8 mouse cellular contexts compared by ENCODE assay signal in genomic region chr8:88604065-88605038, GRCm38 (mm10). TPM values are rescaled to one million over a fixed set of nuclear protein-coding genes. Genes with fewer than 3 reads are reported as not detected.
DNase-seq lines count a peak whose midpoint lies in the region; ATAC-seq lines count a peak whose summit lies in the region.

No protein-coding gene starts in this region.

- H3K9ac ChIP-seq in forebrain, embryonic 16.5 days (replicated peaks; ENCODE audit: low read depth, low read length): peak overlapping the region; percentile 49
- H3K9ac ChIP-seq in midbrain, embryonic 13.5 days (replicated peaks): peak overlapping the region; percentile 32; the same call in 1 of the 2 replicates

- no peaks in the 10 kb centered on the region for H3K36me3 ChIP-seq in forebrain, embryonic 16.5 days (ENCODE audit: control insufficient read depth, insufficient read depth)
- H3K36me3 ChIP-seq in hindbrain, embryonic 10.5 days: no peaks in the 10 kb centered on the region
- H3K36me3 ChIP-seq in midbrain, embryonic 13.5 days: no peaks in the 10 kb centered on the region

- H3K4me1 ChIP-seq in forebrain, embryonic 16.5 days (replicated peaks; ENCODE audit: control insufficient read depth, insufficient read depth, low read length): peaks cover 23% of the 10 kb centered on the region
- peaks cover 48% of the 10 kb centered on the region for H3K4me1 ChIP-seq in hindbrain, embryonic 10.5 days (replicated peaks)
- H3K4me1 ChIP-seq in midbrain, embryonic 13.5 days (replicated peaks): peaks cover 30% of the 10 kb centered on the region

- H3K27me3 ChIP-seq in forebrain, embryonic 16.5 days (replicated peaks; ENCODE audit: control insufficient read depth, insufficient read depth, low read length): no peaks in the 10 kb centered on the region
- H3K27me3 ChIP-seq in hindbrain, embryonic 10.5 days (ENCODE audit: insufficient read depth, poor library complexity, severe bottlenecking): no peaks in the 10 kb centered on the region
- H3K27me3 ChIP-seq in midbrain, embryonic 13.5 days: no peaks in the 10 kb centered on the region

- 5% methylated on average over 20 of the region's 20 CpGs for WGBS in forebrain, embryonic 16.5 days
- 5% methylated on average over 20 of the region's 20 CpGs for WGBS in hindbrain, embryonic 10.5 days
- WGBS in midbrain, embryonic 13.5 days: 2% methylated on average over 20 of the region's 20 CpGs

- peak overlapping the region; percentile 37 for H3K4me3 ChIP-seq in forebrain, embryonic 16.5 days (replicated peaks; ENCODE audit: low read length)
- peak overlapping the region; percentile 39 for H3K4me3 ChIP-seq in hindbrain, embryonic 10.5 days
- H3K4me3 ChIP-seq in midbrain, embryonic 13.5 days (replicated peaks): peak overlapping the region; percentile 33

- H3K27ac ChIP-seq in forebrain, embryonic 16.5 days (ENCODE audit: low read length): peak overlapping the region; percentile 45; the same call in 1 of the 2 replicates
- H3K27ac ChIP-seq in hindbrain, embryonic 10.5 days: peak overlapping the region; percentile 81
- H3K27ac ChIP-seq in midbrain, embryonic 13.5 days: peak overlapping the region; percentile 62

- DNase-seq in 3T3-L1 (ENCODE audit: low read depth, low spot score) (peak; percentile 39), ZHBTc4 (ENCODE audit: low read depth, low spot score) (peak; percentile 91)
- peak; percentile 96 for DNase-seq in hindbrain, embryonic 10.5 days (ENCODE audit: low spot score)
- DNase-seq in kidney, postnatal 4 days: peak; percentile 93 to 96
- peak; percentile 43 to 62 for DNase-seq in thymus, adult 18-20 months
- DNase-seq in spleen, postnatal 14 days (ENCODE audit: low spot score in 2 of 2): no peak

- peak; percentile 93 for ATAC-seq in forebrain, embryonic 16.5 days
- ATAC-seq in midbrain, embryonic 13.5 days: peak; percentile 92

- H3K9me3 ChIP-seq in forebrain, embryonic 16.5 days (ENCODE audit: control insufficient read depth, low read length): peaks cover 3% of the 10 kb centered on the region
- peaks cover 7% of the 10 kb centered on the region; the same call in 1 of the 2 replicates for H3K9me3 ChIP-seq in hindbrain, embryonic 10.5 days
- no peaks in the 10 kb centered on the region for H3K9me3 ChIP-seq in midbrain, embryonic 13.5 days

- H3K4me2 ChIP-seq in forebrain, embryonic 16.5 days (ENCODE audit: low read length): peak overlapping the region; percentile 58
- H3K4me2 ChIP-seq in midbrain, embryonic 13.5 days (replicated peaks): peak overlapping the region; percentile 58

RNA-seq across cellular contexts. Expression of gene Snx20, which starts 31.6 kb away (rescaled TPM):
- 1.0 and 1.1 TPM in 2 replicates for polyA plus RNA-seq in forebrain, embryonic 16.5 days (2015; fragmentation: Nextera tagmentation; extraction: Ambion mirVana)
- 1.1 and 1.3 TPM in 2 replicates for polyA plus RNA-seq in hindbrain, embryonic 10.5 days (2016; fragmentation: Nextera tagmentation; extraction: Ambion mirVana)
- polyA plus RNA-seq in midbrain, embryonic 13.5 days (2015; fragmentation: Nextera tagmentation; extraction: Ambion mirVana): 0.90 and 1.1 TPM in 2 replicates

RNA-seq across cellular contexts. Expression of gene Nod2, which starts 42.8 kb away (rescaled TPM):
- polyA plus RNA-seq in forebrain, embryonic 16.5 days (2015; fragmentation: Nextera tagmentation; extraction: Ambion mirVana): 0.06 and 0.20 TPM in 2 replicates
- 0.15 and 0.17 TPM in 2 replicates for polyA plus RNA-seq in hindbrain, embryonic 10.5 days (2016; fragmentation: Nextera tagmentation; extraction: Ambion mirVana)
- 0.06 and 0.08 TPM in 2 replicates for polyA plus RNA-seq in midbrain, embryonic 13.5 days (2015; fragmentation: Nextera tagmentation; extraction: Ambion mirVana)

Comparison
In these comparisons a context has a peak if more than half of its experiments do, and no peak if none do; other contexts are left out.
1. DNase-seq: peak in 3T3-L1 (single experiment), ZHBTc4 (single experiment), hindbrain, embryonic 10.5 days (single experiment), kidney, postnatal 4 days (2 of 2) and thymus, adult 18-20 months (2 of 2); none in spleen, postnatal 14 days (0 of 2).
2. Peak in every context shown above with its lines, with median percentiles within 50 percentile points of each other: H3K27ac ChIP-seq and H3K4me3 ChIP-seq.